Mouse (Mus musculus): Measurements from ENCODE around the gene Ccnh.
"Not testable (repeated sequence)": the region's sequence is repeated elsewhere in the genome, so short reads cannot be mapped to it uniquely, and the experiment has no call there.

Gene Ccnh

DNA sequence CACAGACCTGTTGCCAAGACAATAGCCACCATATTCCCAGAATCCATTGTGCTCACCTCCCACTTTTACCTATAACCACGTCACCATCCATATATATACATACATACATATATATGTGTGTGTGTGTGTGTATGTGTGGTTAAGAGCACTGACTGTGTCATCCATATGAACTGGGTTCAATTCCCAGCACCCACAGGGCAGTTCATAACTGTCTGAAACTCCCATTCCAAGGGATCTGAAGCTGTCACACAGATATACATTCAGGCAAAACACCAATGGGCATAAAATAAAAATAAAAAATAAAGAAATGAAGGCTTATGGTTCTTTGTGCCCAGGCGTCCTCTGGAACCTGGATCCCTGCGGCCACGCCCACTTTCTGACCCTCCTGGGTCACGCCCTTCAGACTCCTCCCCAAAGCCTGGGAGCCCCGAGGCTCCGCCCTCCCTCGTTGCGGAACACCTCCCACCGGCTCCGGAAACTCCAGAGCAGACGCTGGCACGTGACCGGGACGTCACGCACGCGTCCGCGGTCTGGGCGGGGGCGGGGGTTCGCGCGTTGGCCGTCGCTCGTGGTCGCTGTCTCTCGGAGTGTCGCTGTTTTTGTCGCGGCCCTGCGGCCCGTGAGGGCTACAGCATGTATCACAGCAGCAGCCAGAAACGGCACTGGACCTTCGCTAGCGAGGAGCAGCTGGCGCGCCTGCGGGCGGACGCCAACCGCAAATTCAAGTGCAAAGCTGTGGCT, at the start of gene Ccnh:
Gene Ccnh (plus strand): TSS at position 506 of the 741 bp plus-strand sequence.
- DNase-seq: peak; percentile 95

DNA sequence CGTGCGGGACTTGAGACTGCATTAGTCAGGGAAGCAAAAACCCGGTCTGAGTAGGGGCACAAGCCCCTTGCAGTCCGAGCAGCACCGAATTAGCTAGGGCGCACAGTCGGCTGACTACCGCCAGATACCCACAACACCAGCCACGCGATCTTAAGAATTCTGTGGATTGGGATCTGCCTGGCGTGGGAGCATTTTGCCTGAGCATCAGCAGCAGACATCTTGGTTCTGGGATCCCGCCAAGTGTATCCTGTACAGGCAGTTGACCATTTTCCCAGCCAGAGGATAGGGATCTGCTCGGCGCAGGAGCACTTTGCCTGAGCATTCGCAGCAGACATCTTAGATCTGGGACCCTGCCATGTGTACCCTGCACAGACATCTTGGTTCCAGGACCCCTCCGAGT, 45.8 kb upstream of the Ccnh start:
- not testable (repeated sequence) for DNase-seq

DNA sequence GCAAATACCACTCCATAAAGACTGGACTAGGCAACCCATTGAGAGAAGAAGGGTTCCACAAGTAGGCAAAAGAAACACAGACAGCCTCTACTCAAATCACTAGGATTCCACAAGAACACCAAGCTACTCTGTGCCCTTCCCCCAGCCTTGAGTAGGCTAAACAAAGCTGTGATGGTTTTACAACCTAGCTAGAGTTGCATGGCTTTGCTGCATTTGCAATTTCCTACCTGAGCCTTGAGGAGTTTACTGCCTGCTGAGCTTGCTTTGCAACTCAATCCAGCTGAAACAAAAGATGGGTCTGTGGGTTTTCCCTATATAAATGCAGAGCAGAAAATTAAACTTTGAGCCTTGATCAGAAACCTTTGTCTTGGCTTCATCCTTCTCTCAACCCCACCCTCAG, 42.7 kb upstream of the Ccnh start:
- no peak for DNase-seq

DNA sequence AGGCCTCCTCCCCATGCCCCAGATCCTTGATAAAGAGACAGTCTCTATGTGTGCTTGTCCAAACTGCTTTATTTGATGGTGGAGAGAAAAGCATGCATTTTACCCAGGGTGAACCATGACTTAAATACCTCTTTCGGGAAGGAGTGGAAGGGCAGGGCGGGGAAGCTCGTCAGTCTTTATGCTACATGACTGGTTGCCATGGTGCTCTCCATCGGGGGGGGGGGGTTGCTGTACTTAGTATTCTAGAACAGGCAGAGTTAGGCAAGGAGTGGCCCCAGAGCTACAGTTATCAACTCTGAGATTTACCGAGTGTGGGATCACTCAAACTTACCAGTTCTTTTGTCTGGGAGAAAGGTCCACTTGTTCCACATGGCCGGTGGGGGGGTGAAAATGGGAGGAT, 34.5 kb upstream of the Ccnh start:
- DNase-seq: no peak

DNA sequence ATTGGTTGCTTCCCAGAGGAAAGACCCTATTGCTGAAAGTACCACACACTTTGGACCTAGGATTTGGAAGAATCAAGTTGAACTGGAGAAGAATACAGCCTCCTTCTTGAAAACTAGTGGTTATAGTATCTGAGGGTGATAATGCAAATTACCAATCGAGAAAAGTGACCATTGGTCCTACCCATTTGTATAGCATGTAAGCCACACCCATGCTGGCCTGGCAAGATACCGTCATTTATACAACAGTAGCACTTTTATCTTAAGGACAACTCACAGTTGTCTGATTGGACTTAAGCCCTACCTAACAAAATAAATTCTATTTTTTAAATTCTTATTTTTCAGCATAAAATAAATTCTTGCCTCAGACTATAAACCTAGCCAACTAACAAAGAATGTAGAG, 29.2 kb upstream of the Ccnh start:
- DNase-seq: no peak

DNA sequence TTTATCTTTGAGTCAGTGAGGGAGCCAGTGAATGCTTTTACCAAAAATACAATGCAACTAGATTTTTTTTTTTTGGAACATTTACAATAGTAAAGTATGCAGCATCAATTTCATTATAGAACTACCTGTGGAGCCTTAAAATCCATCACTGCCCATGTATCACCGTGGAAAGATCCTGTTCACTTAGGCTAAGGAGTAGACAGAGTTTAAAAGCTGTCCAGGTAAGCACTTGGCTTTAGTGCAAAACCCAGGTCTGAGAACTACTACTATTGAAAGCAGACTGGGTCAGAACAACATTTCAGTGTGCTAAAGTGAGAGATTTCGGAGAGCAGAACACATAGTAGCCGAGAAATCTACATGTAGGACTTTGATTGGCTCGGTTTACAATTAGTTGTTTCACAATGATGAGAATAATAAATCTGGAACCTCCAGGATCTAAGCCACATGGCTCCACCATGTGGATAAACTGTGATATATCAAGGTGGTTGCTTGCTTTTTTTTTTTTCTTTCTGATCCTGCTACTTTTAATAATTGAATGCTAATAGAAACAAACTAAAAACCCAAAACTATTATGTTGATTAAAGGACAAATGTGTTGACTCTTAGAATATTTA, 24.6 kb upstream of the Ccnh start:
- DNase-seq: no peak

DNA sequence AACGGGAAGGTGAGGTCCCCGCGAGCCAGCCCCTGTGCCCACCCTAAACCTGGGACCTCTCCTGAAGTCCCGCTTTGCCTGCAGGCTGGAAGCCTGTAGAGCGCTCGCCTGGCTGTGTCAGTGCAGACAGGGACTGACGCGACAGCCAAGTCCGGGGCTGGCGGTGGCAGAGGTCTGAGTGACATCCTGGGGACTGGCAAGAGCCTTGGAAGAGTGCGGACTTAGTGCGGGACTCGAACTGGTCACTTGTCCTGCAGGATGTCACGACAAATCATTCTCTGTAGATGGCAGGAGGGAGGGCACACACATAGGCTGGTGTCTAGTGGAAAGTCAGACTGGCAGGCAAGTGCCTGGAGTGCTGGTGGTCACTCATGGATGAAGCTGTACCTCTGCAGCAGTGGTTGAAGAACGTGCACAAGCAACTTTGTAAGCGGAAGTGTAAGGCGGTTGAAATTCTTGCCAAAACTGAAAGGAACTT, 475 bp downstream of the Ccnh start:
- DNase-seq: no peak

DNA sequence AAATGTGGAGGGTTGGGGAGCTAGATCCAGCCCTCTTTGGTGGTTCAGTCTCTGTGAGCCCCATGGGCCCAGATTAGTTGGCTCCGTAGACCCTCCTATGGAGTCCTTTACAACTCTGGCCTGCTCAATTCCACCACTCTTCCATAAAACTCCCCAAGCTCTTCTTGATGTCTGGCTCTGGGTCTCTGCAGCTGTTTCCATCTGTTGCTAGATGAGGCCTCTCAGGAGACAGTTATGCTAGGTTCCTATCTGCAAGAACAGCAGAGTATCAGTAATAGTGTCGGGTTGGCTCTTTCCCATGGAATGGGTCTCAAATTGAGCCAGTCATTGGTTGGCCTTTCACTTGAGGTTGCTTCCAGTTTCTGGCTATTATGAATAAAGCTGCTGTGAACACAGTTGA, 2.0 kb downstream of the Ccnh start:
- no peak for DNase-seq

DNA sequence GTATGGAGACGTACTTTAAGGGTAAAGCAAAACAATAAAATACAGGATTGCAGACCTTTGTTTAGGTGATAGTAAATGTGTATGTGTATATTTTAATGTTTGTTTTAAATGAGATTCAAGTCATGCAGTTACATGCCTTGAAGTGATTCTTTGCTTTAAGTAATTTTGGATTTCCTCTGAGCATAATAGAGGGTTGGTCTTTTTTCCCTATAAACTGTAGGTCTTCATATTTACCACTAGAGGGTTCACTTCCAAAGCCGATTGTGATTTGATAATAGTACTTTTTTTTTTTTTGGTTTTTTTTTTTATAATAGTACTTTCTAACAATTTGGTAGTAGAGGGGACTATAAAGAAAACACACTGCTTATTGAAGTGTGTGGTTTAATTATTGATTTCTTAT, 18.3 kb downstream of the Ccnh start:
- no peak for DNase-seq

DNA sequence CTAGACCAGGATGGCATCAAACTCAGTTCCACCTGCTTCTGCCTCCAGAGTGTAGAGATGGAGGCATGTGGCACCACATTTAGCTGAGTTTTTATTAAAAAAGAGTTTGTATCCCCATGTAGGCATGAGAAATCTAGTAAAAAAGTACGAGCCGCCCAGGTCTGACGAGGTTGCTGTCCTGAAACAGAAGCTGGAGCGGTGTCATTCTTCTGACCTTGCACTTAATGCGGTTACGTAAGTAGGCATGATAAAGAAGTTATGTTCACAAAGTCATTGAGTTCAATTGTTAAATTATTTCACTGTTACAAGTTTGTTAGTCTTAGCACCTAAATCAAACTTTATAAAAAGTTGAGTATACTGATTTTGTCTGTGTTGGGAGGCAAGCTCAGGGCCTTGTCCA, 19.4 kb downstream of the Ccnh start:
- DNase-seq: no peak

DNA sequence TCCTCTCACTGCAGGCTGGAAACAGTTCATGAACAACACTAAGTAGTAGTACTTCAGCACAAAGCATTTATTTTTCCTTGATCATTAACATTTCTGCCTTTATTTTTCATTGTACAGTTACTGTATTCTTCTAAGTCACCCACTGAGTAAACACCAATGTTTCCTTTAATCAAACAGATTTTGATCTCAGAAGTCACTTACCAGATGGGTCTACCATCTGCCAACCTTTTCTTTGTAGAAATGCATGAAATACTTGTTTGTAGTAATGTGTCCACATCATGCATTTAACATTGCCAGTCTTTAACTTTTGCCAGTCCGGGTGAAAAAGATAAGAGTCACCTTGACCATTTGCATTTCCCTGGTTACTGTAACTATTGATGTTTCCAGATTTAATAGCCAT, 21.1 kb downstream of the Ccnh start:
- no peak for DNase-seq

DNA sequence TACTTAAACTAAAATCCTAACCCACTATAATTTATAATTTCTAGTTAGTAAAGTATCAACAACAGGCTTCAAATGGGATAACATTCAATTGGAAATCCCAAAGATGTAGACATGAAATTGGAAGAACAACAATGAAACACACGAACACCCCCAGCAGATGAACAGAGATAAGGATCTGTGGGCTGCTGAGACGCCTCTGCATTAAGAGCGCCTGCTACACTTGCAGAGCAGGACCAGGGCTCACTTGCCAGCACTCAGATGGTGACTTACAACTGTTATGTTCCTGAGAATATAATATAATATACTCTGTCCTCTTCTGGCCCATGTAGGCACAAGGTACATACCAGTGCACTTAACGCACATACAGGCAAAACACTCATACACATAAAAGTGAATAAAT, 29.4 kb downstream of the Ccnh start:
- DNase-seq: no peak

DNA sequence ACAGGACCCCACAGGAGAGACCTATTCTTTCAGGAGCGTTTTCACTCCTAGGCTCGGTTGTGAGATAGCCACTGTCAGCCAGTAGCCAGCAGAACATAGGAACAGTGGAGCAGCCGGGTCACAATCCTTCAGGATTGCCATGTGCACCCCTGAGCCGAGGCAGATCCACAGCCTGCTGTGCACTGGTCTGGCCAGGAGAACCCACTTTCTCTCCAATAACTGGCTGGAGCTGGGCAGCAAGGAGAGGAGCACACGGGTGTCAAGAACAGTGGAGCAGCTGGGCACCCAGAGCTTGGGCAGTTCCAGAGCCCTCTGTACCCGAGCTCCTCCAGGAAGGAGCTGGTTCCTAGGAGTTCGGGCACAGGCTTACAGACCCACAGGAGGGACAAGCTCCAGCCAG, 49.6 kb downstream of the Ccnh start:
- no peak for DNase-seq

All from right cerebral cortex, adult 18-20 months (tissue).